ENCODE assay signal across 8 mouse cellular contexts in the genomic region with DNA sequence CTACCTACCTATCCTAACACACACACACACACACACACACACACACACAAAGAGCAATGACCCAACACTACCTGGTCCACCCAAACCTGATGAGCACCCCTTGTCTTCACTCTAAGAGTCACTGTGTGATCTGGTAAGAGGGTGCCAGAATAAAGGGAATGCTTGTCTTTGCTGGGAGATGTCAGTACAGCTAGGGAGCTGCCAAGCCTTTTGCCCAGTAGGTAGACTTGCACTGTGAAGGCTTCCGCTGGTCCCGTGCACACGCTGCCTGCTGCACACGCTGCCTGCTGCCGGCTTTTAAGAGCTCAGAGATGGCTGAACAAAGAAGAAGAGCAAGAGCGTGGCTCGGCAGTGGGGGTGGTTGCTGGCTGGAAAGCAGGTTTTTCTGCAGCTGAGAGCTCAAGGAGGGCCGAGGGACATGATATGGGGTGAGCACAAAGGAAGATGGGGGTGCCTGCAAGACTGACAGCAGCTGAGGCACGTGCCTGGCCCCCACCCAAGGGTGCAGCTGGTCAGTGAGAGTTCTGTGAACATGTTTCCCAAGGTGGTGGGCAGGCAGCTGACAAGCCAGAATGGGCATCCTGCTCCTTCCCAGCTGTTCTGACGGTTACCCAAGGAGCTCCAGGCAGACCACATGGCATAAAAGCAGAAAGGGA. TPM values are rescaled to one million over a fixed set of nuclear protein-coding genes. Genes with fewer than 3 reads are reported as not detected.
DNase-seq lines count a peak whose midpoint lies in the region; ATAC-seq and TF ChIP-seq lines count a peak whose summit lies in the region.

No protein-coding gene starts in this region.

- ATAC-seq in hindbrain, embryonic 14.5 days (ENCODE audit: low FRiP score): peak; percentile 56
- ATAC-seq in limb, embryonic 14.5 days (ENCODE audit: low FRiP score, low read depth): peak; percentile 5; the same call in 1 of the 2 replicates

- peak overlapping the region; percentile 59 for H3K9ac ChIP-seq in hindbrain, embryonic 14.5 days
- peak overlapping the region; percentile 25; the same call in 1 of the 2 replicates for H3K9ac ChIP-seq in limb, embryonic 14.5 days (ENCODE audit: low read depth, low read length, severe bottlenecking)

- no peaks in the 10 kb centered on the region for H3K9me3 ChIP-seq in forebrain, embryonic 10.5 days
- no peaks in the 10 kb centered on the region for H3K9me3 ChIP-seq in hindbrain, embryonic 14.5 days (ENCODE audit: control insufficient read depth, low read length)
- H3K9me3 ChIP-seq in limb, embryonic 14.5 days (ENCODE audit: control insufficient read depth, low read length): no peaks in the 10 kb centered on the region

- TF ChIP-seq CTCF in gastrocnemius, adult 2 months (IDR thresholded peaks at IDR 0.05): no peak

- peak overlapping the region; percentile 46 for H3K4me2 ChIP-seq in hindbrain, embryonic 14.5 days (replicated peaks)
- peak overlapping the region; percentile 25 for H3K4me2 ChIP-seq in limb, embryonic 14.5 days (replicated peaks; ENCODE audit: low read depth, low read length, severe bottlenecking)

- peaks cover 94% of the 10 kb centered on the region for H3K4me1 ChIP-seq in forebrain, embryonic 10.5 days
- peaks cover 49% of the 10 kb centered on the region for H3K4me1 ChIP-seq in hindbrain, embryonic 14.5 days (replicated peaks; ENCODE audit: control insufficient read depth, insufficient read depth, low read length)
- peaks cover 73% of the 10 kb centered on the region for H3K4me1 ChIP-seq in limb, embryonic 14.5 days (ENCODE audit: control insufficient read depth, insufficient read depth, low read length)

- intact Hi-C loops in gastrocnemius, adult 2 months (cut with DNase I): no loop called here

- peak overlapping the region; percentile 37 for H3K4me3 ChIP-seq in gastrocnemius, adult 2 months
- H3K4me3 ChIP-seq in forebrain, embryonic 10.5 days: peak overlapping the region; percentile 42
- 0 out of 2 replicates have a peak overlapping the region, but pooled peaks have one; percentile 6 for H3K4me3 ChIP-seq in hindbrain, embryonic 14.5 days (replicated peaks; ENCODE audit: low read length)
- no peak overlapping the region for H3K4me3 ChIP-seq in limb, embryonic 14.5 days (replicated peaks; ENCODE audit: low read length)

- H3K27me3 ChIP-seq in forebrain, embryonic 10.5 days (ENCODE audit: poor library complexity, severe bottlenecking): no peaks in the 10 kb centered on the region
- no peaks in the 10 kb centered on the region for H3K27me3 ChIP-seq in hindbrain, embryonic 14.5 days (ENCODE audit: control insufficient read depth, insufficient read depth, low read length)
- no peaks in the 10 kb centered on the region for H3K27me3 ChIP-seq in limb, embryonic 14.5 days (ENCODE audit: control insufficient read depth, insufficient read depth, low read length)

- TF ChIP-seq POLR2A in limb, embryonic 14.5 days (IDR thresholded peaks at IDR 0.05; ENCODE audit: borderline replicate concordance, extremely low read depth, insufficient read depth, insufficient read length): no peak

- WGBS in forebrain, embryonic 10.5 days: 7% methylated on average over 10 of the region's 10 CpGs
- 1% methylated on average over 10 of the region's 10 CpGs for WGBS in hindbrain, embryonic 14.5 days
- WGBS in limb, embryonic 14.5 days: 16% methylated on average over 10 of the region's 10 CpGs

- peak; percentile 58 for DNase-seq in gastrocnemius, adult 2 months
- no peak for DNase-seq in gastrocnemius, adult 8-10 months (ENCODE audit: low spot score in 2 of 2)
- peak; percentile 17 for DNase-seq in MN1 (ENCODE audit: low spot score)
- peak; percentile 50 for DNase-seq in forebrain, embryonic 10.5 days (ENCODE audit: extremely low spot score, low spot score)
- DNase-seq in hindbrain, embryonic 14.5 days (ENCODE audit: low spot score): peak; percentile 63
- DNase-seq in limb, embryonic 14.5 days (ENCODE audit: low spot score): peak; percentile 21
- peak; percentile 94 for DNase-seq in retina, postnatal 1 day
- DNase-seq in ovary, adult 18-20 months (ENCODE audit: low spot score): no peak

- peaks cover 11% of the 10 kb centered on the region for H3K36me3 ChIP-seq in forebrain, embryonic 10.5 days (replicated peaks)
- H3K36me3 ChIP-seq in hindbrain, embryonic 14.5 days (replicated peaks; ENCODE audit: control insufficient read depth, insufficient read depth): no peaks in the 10 kb centered on the region
- H3K36me3 ChIP-seq in limb, embryonic 14.5 days (ENCODE audit: control insufficient read depth, insufficient read depth, low read length): no peaks in the 10 kb centered on the region

- H3K27ac ChIP-seq in gastrocnemius, adult 2 months: peak overlapping the region; percentile 85
- peak overlapping the region; percentile 97 for H3K27ac ChIP-seq in forebrain, embryonic 10.5 days
- H3K27ac ChIP-seq in hindbrain, embryonic 14.5 days: peak overlapping the region; percentile 96
- H3K27ac ChIP-seq in limb, embryonic 14.5 days (replicated peaks; ENCODE audit: low read depth, low read length): peak overlapping the region; percentile 73

RNA-seq across cellular contexts. Expression of gene Tspan14, which starts 10.9 kb away (rescaled TPM):
- 10 to 100 TPM; 11.0 to 16.8 TPM for total RNA-seq in gastrocnemius, adult 2 months (2021)
- total RNA-seq in gastrocnemius, adult 8-10 months (2022): 10 to 100 TPM in 2 of 4 experiments, 1 to 10 TPM in 2; 8.9 to 11.6 (median 10.3) TPM
- polyA plus RNA-seq in forebrain, embryonic 10.5 days (2016; fragmentation: Nextera tagmentation; extraction: Ambion mirVana): 89.3 and 93.9 TPM in 2 replicates
- 65.6 and 70.1 TPM in 2 replicates for polyA plus RNA-seq in hindbrain, embryonic 14.5 days (2014; fragmentation: Nextera tagmentation; extraction: Ambion mirVana)
- 75.2 and 81.8 TPM in 2 replicates for polyA plus RNA-seq in limb, embryonic 14.5 days (2012; rRNA removed)
- polyA plus RNA-seq in limb, embryonic 14.5 days (2014; fragmentation: Nextera tagmentation; extraction: Ambion mirVana): 75.5 and 80.0 TPM in 2 replicates

RNA-seq across cellular contexts. Expression of gene Fam213a, which starts 57.9 kb away (rescaled TPM):
- total RNA-seq in gastrocnemius, adult 2 months (2021): 10 to 100 TPM; 21.9 to 28.6 TPM
- total RNA-seq in gastrocnemius, adult 8-10 months (2022): 10 to 100 TPM; 25.1 to 33.3 (median 30.0) TPM
- polyA plus RNA-seq in forebrain, embryonic 10.5 days (2016; fragmentation: Nextera tagmentation; extraction: Ambion mirVana): 49.4 and 50.5 TPM in 2 replicates
- polyA plus RNA-seq in hindbrain, embryonic 14.5 days (2014; fragmentation: Nextera tagmentation; extraction: Ambion mirVana): 86.6 and 94.3 TPM in 2 replicates
- polyA plus RNA-seq in limb, embryonic 14.5 days (2012; rRNA removed): 13.7 and 19.6 TPM in 2 replicates
- polyA plus RNA-seq in limb, embryonic 14.5 days (2014; fragmentation: Nextera tagmentation; extraction: Ambion mirVana): 27.1 and 29.8 TPM in 2 replicates

Comparison
In these comparisons a context has a peak if more than half of its experiments do, and no peak if none do; other contexts are left out.
1. DNase-seq: peak in gastrocnemius, adult 2 months (single experiment), MN1 (single experiment), forebrain, embryonic 10.5 days (single experiment), hindbrain, embryonic 14.5 days (single experiment), limb, embryonic 14.5 days (single experiment) and retina, postnatal 1 day (single experiment); none in gastrocnemius, adult 8-10 months (0 of 2) and ovary, adult 18-20 months (single experiment).
2. Peak in every context shown above with its lines, with median percentiles within 50 percentile points of each other: H3K27ac ChIP-seq.